Mouse (Mus musculus): Measurements from ENCODE around the gene Gm17660.
"Not testable (repeated sequence)": the region's sequence is repeated elsewhere in the genome, so short reads cannot be mapped to it uniquely, and the experiment has no call there.

The Gm17660 gene

GRCm38 (mm10) chr5:104039154-104039932 is 38.1 kb downstream of the Gm17660 start:
- DNase-seq = no peak

GRCm38 (mm10) chr5:104036686-104037085 is 40.7 kb downstream of the Gm17660 start:
- no peak for DNase-seq

- no peak for DNase-seq
Observed at GRCm38 (mm10) chr5:104035824-104036223, 41.6 kb downstream of the Gm17660 start.

GRCm38 (mm10) chr5:104035066-104035465 is 42.3 kb downstream of the Gm17660 start:
- DNase-seq = no peak

- DNase-seq = no peak
Observed at GRCm38 (mm10) chr5:104032434-104033097, 44.8 kb downstream of the Gm17660 start.

GRCm38 (mm10) chr5:104025245-104025854 is 52.1 kb downstream of the Gm17660 start:
- no peak for DNase-seq

GRCm38 (mm10) chr5:104024762-104025161 is 52.6 kb downstream of the Gm17660 start:
- no peak for DNase-seq

GRCm38 (mm10) chr5:104024193-104024592 is 53.2 kb downstream of the Gm17660 start:
- not testable (repeated sequence) for DNase-seq

- DNase-seq = no peak
Observed at GRCm38 (mm10) chr5:104023289-104024020, 54.0 kb downstream of the Gm17660 start.

GRCm38 (mm10) chr5:104022558-104022957 is 54.9 kb downstream of the Gm17660 start:
- no peak for DNase-seq

- peak; percentile 62 to 63 for DNase-seq
Observed at GRCm38 (mm10) chr5:104021597-104022378, 55.6 kb downstream of the Gm17660 start, which contains the start of gene Hsd17b11. Gene Hsd17b11, minus strand, starts transcription at chr5:104021919.
